Mouse (Mus musculus) MEL (cell line): Measurements from ENCODE around the gene Ssna1. TPM values are rescaled to one million over a fixed set of nuclear protein-coding genes. Genes with fewer than 3 reads are reported as not detected.

Experiments used
- DNase-seq: peaks from one replicate; pipeline ENCODE4 v3.0.0; 2011; ENCODE audit warnings: low read depth, low spot score
- H3K27ac ChIP-seq: 2 replicates; pipeline ENCODE4 v1.5.1; 2012; ENCODE audit warnings: low read depth, mild to moderate bottlenecking, control low read depth, low read length, moderate library complexity; ENCODE audit not compliant: control insufficient read depth
- H3K27me3 ChIP-seq, 2 experiments: fragments of 150-350 bp in 1 of 2; sonication (generic) in 1 of 2; 2 replicates each; pipeline ENCODE4 v1.6.1; 2012; ENCODE audit warnings: low read length in 2 of 2, mild to moderate bottlenecking in 2 of 2, improper control_type of control experiment in 1 of 2, moderate library complexity in 1 of 2; ENCODE audit not compliant: insufficient read depth in 2 of 2, control insufficient read depth in 1 of 2
- H3K36me3 ChIP-seq, 2 experiments: 2 replicates each; pipeline ENCODE4 v1.6.1; 2012 to 2014; ENCODE audit warnings: low read length in 2 of 2, improper control_type of control experiment in 1 of 2, inconsistent platforms in 1 of 2, mild to moderate bottlenecking in 1 of 2; ENCODE audit not compliant: insufficient read depth in 2 of 2, control insufficient read depth in 1 of 2
- H3K4me1 ChIP-seq, 2 experiments: fragments of 150-350 bp in 1 of 2; sonication (generic) in 1 of 2; 2 replicates each; pipeline ENCODE4 v1.6.1; 2012; ENCODE audit warnings: low read length in 2 of 2, improper control_type of control experiment in 1 of 2, mild to moderate bottlenecking in 1 of 2; ENCODE audit not compliant: insufficient read depth in 2 of 2, control insufficient read depth in 1 of 2
- H3K4me3 ChIP-seq, 2 experiments: fragments of 150-350 bp in 1 of 2; sonication (generic) in 1 of 2; 2 replicates each; pipeline ENCODE4 v1.5.1; 2012; ENCODE audit warnings: low read depth in 2 of 2, low read length in 2 of 2, mild to moderate bottlenecking in 2 of 2, moderate library complexity in 2 of 2, control low read depth in 1 of 2, improper control_type of control experiment in 1 of 2; ENCODE audit not compliant: control insufficient read depth in 1 of 2, insufficient read depth in 1 of 2
- H3K79me2 ChIP-seq: 2 replicates; pipeline ENCODE4 v1.6.1; 2012; ENCODE audit warnings: mild to moderate bottlenecking, low read length, moderate library complexity; ENCODE audit not compliant: control insufficient read depth, poor library complexity, insufficient read depth
- H3K9ac ChIP-seq: 2 replicates; pipeline ENCODE4 v1.6.1; 2012; ENCODE audit warnings: low read depth, mild to moderate bottlenecking, control low read depth, low read length, moderate library complexity; ENCODE audit not compliant: control insufficient read depth, poor library complexity, severe bottlenecking
- H3K9me3 ChIP-seq: fragments of 150-350 bp; sonication (generic); replicated peaks from 2 replicates; pipeline ENCODE4 v1.6.1; 2012; ENCODE audit warnings: mild to moderate bottlenecking, low read length, improper control_type of control experiment, moderate library complexity; ENCODE audit not compliant: insufficient read depth
- BHLHE40 ChIP-seq: IDR thresholded peaks from 2 replicates; pipeline ENCODE4 v1.6.1; 2012; ENCODE audit warnings: low read depth, mild to moderate bottlenecking, inconsistent platforms, low read length, improper control_type of control experiment, borderline replicate concordance
- CHD1 ChIP-seq: IDR thresholded peaks from 2 replicates; pipeline ENCODE4 v1.6.1; 2012; ENCODE audit warnings: low read depth, mild to moderate bottlenecking, inconsistent platforms, low read length, improper control_type of control experiment
- CHD2 ChIP-seq: IDR thresholded peaks from 2 replicates; pipeline ENCODE4 v1.6.1; 2011; ENCODE audit warnings: low read length, improper control_type of control experiment
- CTCF ChIP-seq, 3 experiments: IDR thresholded peaks in 2 of 3; conservative IDR thresholded peaks in 1 of 3; 2 replicates each; pipeline ENCODE4 v1.5.1; 2011 to 2012; ENCODE audit warnings: low read length in 3 of 3, low read depth in 2 of 3, mild to moderate bottlenecking in 2 of 3, improper control_type of control experiment in 1 of 3, inconsistent platforms in 1 of 3, mixed read lengths in 1 of 3, moderate library complexity in 1 of 3; ENCODE audit not compliant: control insufficient read depth in 1 of 3, insufficient read depth in 1 of 3, poor library complexity in 1 of 3, severe bottlenecking in 1 of 3
- E2F4 ChIP-seq: IDR thresholded peaks from 2 replicates; pipeline ENCODE4 v1.6.1; 2011; ENCODE audit warnings: low read depth, low read length, improper control_type of control experiment, borderline replicate concordance
- ETS1 ChIP-seq: IDR thresholded peaks from 2 replicates; pipeline ENCODE4 v1.6.1; 2012; ENCODE audit warnings: low read depth, mild to moderate bottlenecking, inconsistent platforms, low read length, improper control_type of control experiment, moderate library complexity
- GABPA ChIP-seq: IDR thresholded peaks from 2 replicates; pipeline ENCODE4 v1.6.1; 2012; ENCODE audit warnings: low read depth, mild to moderate bottlenecking, inconsistent platforms, low read length, improper control_type of control experiment, moderate library complexity
- GATA1 ChIP-seq: IDR thresholded peaks from 2 replicates; pipeline ENCODE4 v1.6.1; 2011; ENCODE audit warnings: low read depth, low read length, improper control_type of control experiment
- HCFC1 ChIP-seq: IDR thresholded peaks from 2 replicates; pipeline ENCODE4 v1.6.1; 2012; ENCODE audit warnings: low read depth, mild to moderate bottlenecking, inconsistent platforms, low read length, improper control_type of control experiment, moderate library complexity
- JUND ChIP-seq: IDR thresholded peaks from 2 replicates; pipeline ENCODE4 v1.6.1; 2011; ENCODE audit warnings: low read depth, mild to moderate bottlenecking, improper control_type of control experiment, low read length
- MAZ ChIP-seq: IDR thresholded peaks from 2 replicates; pipeline ENCODE4 v1.6.1; 2012; ENCODE audit warnings: low read depth, mild to moderate bottlenecking, inconsistent platforms, low read length, improper control_type of control experiment
- MXI1 ChIP-seq: IDR thresholded peaks from 2 replicates; pipeline ENCODE4 v1.6.1; 2011; ENCODE audit warnings: mild to moderate bottlenecking, low read depth, low read length, improper control_type of control experiment
- MYB ChIP-seq: IDR thresholded peaks from 2 replicates; pipeline ENCODE4 v1.6.1; 2011; ENCODE audit warnings: mild to moderate bottlenecking, low read depth, low read length, improper control_type of control experiment
- NELFE ChIP-seq: IDR thresholded peaks from 2 replicates; pipeline ENCODE4 v1.6.1; 2011; ENCODE audit warnings: low read depth, low read length, improper control_type of control experiment
- NRF1 ChIP-seq: IDR thresholded peaks from 2 replicates; pipeline ENCODE4 v1.6.1; 2014; ENCODE audit warnings: low read depth, mild to moderate bottlenecking, inconsistent platforms, low read length, improper control_type of control experiment, moderate library complexity; ENCODE audit not compliant: poor library complexity, insufficient read depth, severe bottlenecking
- POLR2A ChIP-seq, 2 experiments: IDR thresholded peaks; 2 replicates each; pipeline ENCODE4 v1.6.1; 2011 to 2012; ENCODE audit warnings: low read length in 2 of 2, mild to moderate bottlenecking in 2 of 2, control low read depth in 1 of 2, improper control_type of control experiment in 1 of 2, low read depth in 1 of 2, moderate library complexity in 1 of 2; ENCODE audit not compliant: control insufficient read depth in 1 of 2, insufficient read depth in 1 of 2, poor library complexity in 1 of 2
- SIN3A ChIP-seq: IDR thresholded peaks from 2 replicates; pipeline ENCODE4 v1.6.1; 2012; ENCODE audit warnings: low read length, improper control_type of control experiment, inconsistent platforms
- SMC3 ChIP-seq: IDR thresholded peaks from 2 replicates; pipeline ENCODE4 v1.6.1; 2011; ENCODE audit warnings: low read depth, low read length, improper control_type of control experiment
- TAL1 ChIP-seq: IDR thresholded peaks from 2 replicates; pipeline ENCODE4 v1.6.1; 2012; ENCODE audit warnings: mild to moderate bottlenecking, inconsistent platforms, low read length, moderate library complexity, mixed read lengths
- TBP ChIP-seq: IDR thresholded peaks from 2 replicates; pipeline ENCODE4 v1.8.0; 2011; ENCODE audit warnings: low read depth, low read length, improper control_type of control experiment
- UBTF ChIP-seq: IDR thresholded peaks from 2 replicates; pipeline ENCODE4 v1.6.1; 2012; ENCODE audit warnings: low read depth, mild to moderate bottlenecking, inconsistent platforms, low read length, improper control_type of control experiment, moderate library complexity, borderline replicate concordance; ENCODE audit not compliant: insufficient read depth
- USF2 ChIP-seq, 2 experiments: IDR thresholded peaks; 2 replicates each; pipeline ENCODE4 v1.6.1; 2011 to 2012; ENCODE audit warnings: improper control_type of control experiment in 2 of 2, low read length in 2 of 2, borderline replicate concordance in 1 of 2, inconsistent platforms in 1 of 2, low read depth in 1 of 2, mild to moderate bottlenecking in 1 of 2; ENCODE audit not compliant: insufficient read depth in 1 of 2
- ZC3H11A ChIP-seq: IDR thresholded peaks from 2 replicates; pipeline ENCODE4 v1.6.1; 2012; ENCODE audit warnings: low read depth, mild to moderate bottlenecking, inconsistent platforms, low read length, improper control_type of control experiment
- ZNF384 ChIP-seq: IDR thresholded peaks from 2 replicates; pipeline ENCODE4 v1.6.1; 2012; ENCODE audit warnings: low read depth, mild to moderate bottlenecking, inconsistent platforms, low read length, improper control_type of control experiment
- polyA plus RNA-seq, 2 experiments: library from polyadenylated mRNA; stranded (reverse) in 1 of 2; unstranded in 1 of 2; fragments of >175 nt in 1 of 2; fragments of >200 nt in 1 of 2; gene quantifications; 2 replicates each; pipeline versions ENCODE4 v1.2.1 to v1.2.4; 2012; ENCODE audit warnings: low replicate concordance in 2 of 2, low read depth in 1 of 2; ENCODE audit not compliant: insufficient read length in 2 of 2, insufficient read depth in 1 of 2, missing spikeins in 1 of 2
- total RNA-seq: library from RNA; depleted of rRNA; stranded (reverse); fragments of 300-350 nt; gene quantifications from 2 replicates; pipeline ENCODE4 v1.2.3, GENCODE M21; 2012

Ssna1 gene
- total and polyA plus RNA-seq, 3 experiments, result 158 to 226 TPM; not detected in 1

DNA sequence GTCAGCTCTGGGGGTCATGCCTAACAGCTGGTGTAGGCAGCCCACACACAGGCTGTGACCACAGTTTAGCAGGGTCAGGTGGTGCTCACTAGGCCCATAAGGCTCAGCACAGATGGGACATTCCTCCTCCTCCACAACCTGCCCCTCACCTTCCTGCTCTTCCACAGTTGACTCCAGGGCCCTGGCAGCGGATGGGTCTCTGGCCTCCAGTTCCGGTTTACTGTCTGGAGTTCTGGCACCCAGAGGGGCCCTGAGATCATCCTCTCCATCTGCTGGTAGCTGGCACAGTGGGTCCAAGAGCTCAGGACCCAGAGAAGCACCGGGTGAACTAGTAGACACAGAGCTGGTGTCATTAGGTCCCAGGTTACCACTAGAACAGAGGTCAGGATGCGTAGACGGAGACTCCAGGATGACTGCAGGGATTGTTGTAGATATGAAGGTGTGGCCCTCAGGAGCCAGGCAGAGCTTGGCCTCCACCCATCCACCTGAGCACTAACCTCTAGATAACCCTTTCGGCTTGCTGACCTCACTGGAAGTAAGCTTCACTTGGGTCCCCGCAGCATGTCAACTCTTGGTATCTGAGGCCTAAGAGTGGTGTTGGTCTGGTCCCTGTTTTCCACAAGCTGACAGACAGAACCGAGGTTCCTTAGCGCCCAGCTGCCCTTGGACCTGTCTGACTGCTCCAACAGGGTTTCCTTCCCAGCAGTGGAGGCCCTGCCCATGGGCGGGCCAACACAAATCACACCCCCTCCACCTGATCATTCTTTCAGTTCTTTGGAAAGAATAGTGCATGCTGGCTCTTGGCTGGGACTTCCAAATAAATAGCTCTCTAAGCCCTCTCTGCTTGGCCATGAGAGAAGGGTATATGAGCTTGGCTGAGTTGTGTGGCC lies 25.8 kb downstream of the Ssna1 start, which contains the start of gene AL732309.1:
Gene AL732309.1, minus strand, starts transcription at position 681 of the 890 bp plus-strand sequence.
- no peaks in the 10 kb centered on the region for H3K9me3 ChIP-seq
- no peak for DNase-seq
- no peaks in the 10 kb centered on the region; the same call in 1 of the 2 replicates for H3K79me2 ChIP-seq
- peaks cover 0 to 7% of the 10 kb centered on the region in 2 experiments; a peak in 3 of 4 replicates for H3K4me1 ChIP-seq
- TF ChIP-seq ETS1 (no peak), NELFE (no peak), ZC3H11A (no peak), TAL1 (no peak), BHLHE40 (no peak), NRF1 (no peak), ZNF384 (no peak), E2F4 (no peak), UBTF (no peak), MXI1 (no peak), GABPA (no peak)
- H3K4me3 ChIP-seq, result no peak within 1 kb of the TSS
- no peak within 1 kb of the TSS for H3K27ac ChIP-seq
- H3K27me3 ChIP-seq, result no peaks in the 10 kb centered on the region
- H3K9ac ChIP-seq, result no peak within 1 kb of the TSS
- peaks cover 0 to 2% of the 10 kb centered on the region in 2 experiments; a peak in 1 of 4 replicates for H3K36me3 ChIP-seq

GRCm38 (mm10) chr2:25244144-25244543 lies 28.1 kb downstream of the Ssna1 start:
- no peak overlapping the region for H3K27ac ChIP-seq
- H3K36me3 ChIP-seq, result no peaks in the 10 kb centered on the region
- peaks cover 0 to 12% of the 10 kb centered on the region in 2 experiments; a peak in 3 of 4 replicates for H3K4me1 ChIP-seq
- no peak overlapping the region for H3K4me3 ChIP-seq
- no peaks in the 10 kb centered on the region; the same call in 1 of the 2 replicates for H3K79me2 ChIP-seq
- no peaks in the 10 kb centered on the region for H3K9me3 ChIP-seq
- no peak overlapping the region for H3K9ac ChIP-seq
- TF ChIP-seq E2F4, result no peak
- no peak for TF ChIP-seq TAL1
- no peak for TF ChIP-seq JUND
- TF ChIP-seq USF2 (IDR thresholded peaks at IDR 0.05; ENCODE audit: borderline replicate concordance in 1 of 2, insufficient read depth in 1 of 2, low read depth in 1 of 2, low read length in 2 of 2), result no peak
- TF ChIP-seq MYB, result no peak
- TF ChIP-seq TBP, result no peak
- TF ChIP-seq SMC3, result no peak
- no peak for TF ChIP-seq NRF1
- no peak for TF ChIP-seq CHD1
- TF ChIP-seq CTCF (IDR thresholded peaks at IDR 0.05 in 2 of 3, conservative IDR thresholded peaks at IDR 0.05 in 1 of 3; ENCODE audit: control insufficient read depth in 1 of 3, insufficient read depth in 1 of 3, low read depth in 2 of 3, low read length in 3 of 3, poor library complexity in 1 of 3, severe bottlenecking in 1 of 3), result no peak
- TF ChIP-seq UBTF, result no peak
- no peak for TF ChIP-seq GATA1
- no peak for TF ChIP-seq SIN3A
- no peak; a peak in 1 of 4 replicates for TF ChIP-seq POLR2A (IDR thresholded peaks at IDR 0.05; ENCODE audit: control insufficient read depth in 1 of 2, insufficient read depth in 1 of 2, low read depth in 1 of 2, low read length in 2 of 2, poor library complexity in 1 of 2)
- no peak for TF ChIP-seq NELFE
- TF ChIP-seq CHD2, result no peak
- TF ChIP-seq HCFC1, result no peak
- no peak for TF ChIP-seq ZNF384
- TF ChIP-seq MXI1, result no peak
- TF ChIP-seq MAZ, result no peak
- no peak for DNase-seq
- H3K27me3 ChIP-seq, result no peaks in the 10 kb centered on the region
